ENCODE assay signal across 22 mouse cellular contexts in the genomic region with DNA sequence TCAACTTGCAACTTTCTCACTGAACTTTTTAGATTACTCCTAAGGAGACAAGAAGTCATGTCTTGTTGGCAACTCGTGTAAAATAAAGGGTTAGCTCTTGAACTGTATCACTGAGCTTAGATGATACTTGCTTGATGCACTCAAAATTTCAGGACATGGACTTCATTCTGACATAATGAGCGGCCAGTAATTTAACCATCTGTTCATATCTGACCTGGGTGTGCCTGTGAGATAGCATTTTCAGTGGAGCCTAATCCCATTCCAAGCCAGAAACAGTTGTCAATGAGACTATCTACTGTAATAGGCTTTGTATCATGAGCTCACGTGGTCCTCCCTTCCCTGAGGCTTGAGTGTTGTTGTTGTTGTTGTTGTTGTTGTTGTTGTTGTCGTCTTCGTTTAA.
"Had no signal": no experiment of that assay in that cellular context is flagged by ENCODE, and none has a peak within 500 bp of the region (broad histone marks: within the 10 kb centered on the region; RNA-seq: fewer than 3 reads in every experiment).

No protein-coding gene starts in this region.

- H3K9ac ChIP-seq: liver, embryonic 15.5 days; liver, postnatal 0 days; lung, embryonic 15.5 days; midbrain, embryonic 12.5 days; neural tube, embryonic 13.5 days; neural tube, embryonic 15.5 days had no signal

- H3K27me3 ChIP-seq: liver, embryonic 15.5 days; lung, embryonic 15.5 days; megakaryocyte, embryonic 14.5 days; midbrain, embryonic 12.5 days; neural tube, embryonic 13.5 days; neural tube, embryonic 15.5 days had no signal

- H3K4me3 ChIP-seq: liver, embryonic 15.5 days; lung, embryonic 15.5 days; megakaryocyte, embryonic 14.5 days; midbrain, embryonic 10.5 days; midbrain, embryonic 12.5 days; myocyte; neural tube, embryonic 13.5 days; neural tube, embryonic 15.5 days had no signal

- H3K36me3 ChIP-seq: liver, embryonic 15.5 days; lung, embryonic 15.5 days; midbrain, embryonic 10.5 days; midbrain, embryonic 12.5 days; neural tube, embryonic 13.5 days; neural tube, embryonic 15.5 days had no signal

- ATAC-seq: liver, postnatal 0 days; midbrain, embryonic 16.5 days had no signal

- H3K4me2 ChIP-seq: liver, embryonic 15.5 days; lung, embryonic 15.5 days; midbrain, embryonic 12.5 days; neural tube, embryonic 13.5 days; neural tube, embryonic 15.5 days had no signal

- H3K9me3 ChIP-seq: liver, embryonic 15.5 days; lung, embryonic 15.5 days; midbrain, embryonic 10.5 days; midbrain, embryonic 12.5 days; neural tube, embryonic 13.5 days; neural tube, embryonic 15.5 days had no signal

- DNase-seq: liver, postnatal 0 days; lung, adult 2 months; lung, postnatal 10 days; lung, postnatal 4 days; midbrain, embryonic 14.5 days; retina, postnatal 1 day; right cerebral cortex, adult 18-20 months; right cerebral cortex, postnatal 25 days; right cerebral cortex, postnatal 4 days; spleen, adult 18-20 months; thymus, adult 2 months; thymus, postnatal 25 days; thymus, postnatal 4 days had no signal

- H3K4me1 ChIP-seq: liver, embryonic 15.5 days; megakaryocyte, embryonic 14.5 days; midbrain, embryonic 10.5 days; midbrain, embryonic 12.5 days; neural tube, embryonic 13.5 days; neural tube, embryonic 15.5 days had no signal

- H3K27ac ChIP-seq: liver, embryonic 15.5 days; lung, embryonic 15.5 days; midbrain, embryonic 10.5 days; midbrain, embryonic 12.5 days; neural tube, embryonic 13.5 days; neural tube, embryonic 15.5 days had no signal
